Mouse (Mus musculus) mesoderm, embryonic 11.5 days (tissue): ENCODE measurements around the gene Rrp7a.

Experiments
- DNase-seq: peaks from one replicate; pipeline ENCODE4 v3.0.0-alpha.2; 2012; ENCODE audit warnings: low read depth, low spot score

Rrp7a gene

DNA sequence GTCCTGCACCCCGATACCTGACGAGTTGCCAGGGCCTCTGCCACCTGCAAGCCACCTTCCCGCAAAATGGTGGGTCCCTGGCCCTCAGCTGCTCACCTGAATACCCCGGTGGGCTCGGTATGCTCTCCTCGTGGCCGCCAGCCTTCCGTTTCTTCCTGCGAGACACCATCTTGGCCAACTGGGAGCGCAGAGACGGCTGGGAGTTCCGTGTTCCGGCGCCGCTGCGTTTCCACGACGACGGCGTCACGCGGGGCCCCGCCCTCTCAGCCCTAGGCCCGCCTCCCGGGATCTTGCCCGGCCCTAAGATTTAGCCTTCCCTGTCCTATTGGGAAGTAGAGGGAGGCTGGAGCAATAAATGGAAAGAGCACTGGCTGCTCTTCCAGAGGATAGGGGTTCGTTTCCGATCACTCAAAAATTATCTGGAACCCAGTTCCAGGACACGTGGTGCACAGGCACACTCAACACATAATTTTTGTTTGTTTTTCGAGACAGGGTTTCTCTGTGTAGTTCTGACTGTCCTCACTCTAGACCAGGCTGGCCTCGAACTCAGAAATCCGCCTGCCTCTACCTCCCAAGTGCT, at the start of gene Rrp7a:
Rrp7a (minus strand) TSS at position 236 of the 580 bp plus-strand sequence.
- DNase-seq, result peak; percentile 91

DNA sequence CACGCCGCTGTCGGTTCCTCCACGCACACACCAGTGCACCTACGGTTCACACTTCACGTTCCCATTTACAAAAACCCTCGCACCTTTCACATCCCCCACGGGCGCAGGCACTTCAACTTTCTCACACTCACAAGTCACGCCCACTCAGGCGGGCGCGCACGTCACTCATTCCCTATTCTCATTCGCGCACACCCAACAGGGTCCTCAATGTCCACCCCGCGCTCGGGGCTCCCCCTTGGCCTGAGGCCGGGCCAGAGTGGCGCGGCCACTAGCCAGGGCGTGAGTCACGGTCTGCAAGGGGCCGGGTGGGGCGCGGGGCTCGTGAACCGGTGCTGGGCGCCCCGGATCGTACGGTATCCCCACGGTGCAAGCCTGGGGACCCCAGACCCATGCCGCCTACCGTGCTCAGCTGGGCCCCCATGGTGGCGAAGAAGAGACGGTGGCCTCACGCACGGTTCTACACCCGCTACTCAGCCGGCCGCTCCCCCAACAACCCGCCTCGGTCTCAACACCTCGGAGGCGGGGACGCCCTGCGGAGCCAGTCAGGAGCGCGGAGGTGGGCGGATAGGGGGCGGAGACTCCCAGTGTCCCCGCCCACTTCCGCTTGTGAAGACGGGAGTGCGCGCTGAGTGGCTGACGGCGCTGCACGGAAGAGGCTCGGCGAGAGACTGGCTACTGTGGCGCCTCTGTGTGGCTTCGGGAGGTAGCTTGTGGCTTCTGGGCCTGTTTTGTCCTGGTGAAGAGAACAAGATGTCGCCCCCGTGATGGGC, 49.3 kb upstream of the Rrp7a start:
- peak; percentile 98 for DNase-seq

DNA sequence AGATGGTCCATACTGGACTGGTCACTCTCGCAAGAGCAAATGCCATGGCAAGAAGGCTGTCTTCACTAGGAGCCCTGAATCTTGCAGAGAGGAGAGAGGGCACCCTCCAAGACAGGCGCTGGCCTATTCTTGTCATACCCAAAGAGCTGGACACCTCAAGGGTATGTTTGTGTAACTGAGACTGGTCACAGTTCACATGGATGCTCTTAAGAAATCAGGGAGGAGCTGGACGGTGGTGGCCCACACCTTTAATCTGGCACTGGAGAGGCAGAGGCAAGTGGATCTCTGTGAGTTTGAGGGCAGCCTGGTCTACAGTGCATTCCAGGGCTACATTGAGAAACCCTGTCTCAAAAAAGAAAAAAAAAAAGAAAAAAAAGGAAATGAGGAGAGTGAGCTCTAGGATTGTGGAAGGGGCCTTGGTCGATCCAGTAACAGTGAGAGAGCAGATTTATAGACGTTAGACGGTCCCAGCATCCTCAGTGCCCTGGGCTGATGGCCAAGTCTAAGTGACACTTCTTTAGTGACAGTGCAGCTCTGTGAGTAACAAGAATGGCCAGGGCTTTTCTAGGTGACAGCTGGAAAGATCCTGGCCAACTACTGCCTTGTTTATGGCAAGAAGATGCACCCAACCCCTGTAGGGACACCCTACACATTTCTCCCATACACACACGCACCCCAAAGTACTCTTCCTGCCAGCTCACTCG, 48.5 kb upstream of the Rrp7a start:
- DNase-seq, result no peak

DNA sequence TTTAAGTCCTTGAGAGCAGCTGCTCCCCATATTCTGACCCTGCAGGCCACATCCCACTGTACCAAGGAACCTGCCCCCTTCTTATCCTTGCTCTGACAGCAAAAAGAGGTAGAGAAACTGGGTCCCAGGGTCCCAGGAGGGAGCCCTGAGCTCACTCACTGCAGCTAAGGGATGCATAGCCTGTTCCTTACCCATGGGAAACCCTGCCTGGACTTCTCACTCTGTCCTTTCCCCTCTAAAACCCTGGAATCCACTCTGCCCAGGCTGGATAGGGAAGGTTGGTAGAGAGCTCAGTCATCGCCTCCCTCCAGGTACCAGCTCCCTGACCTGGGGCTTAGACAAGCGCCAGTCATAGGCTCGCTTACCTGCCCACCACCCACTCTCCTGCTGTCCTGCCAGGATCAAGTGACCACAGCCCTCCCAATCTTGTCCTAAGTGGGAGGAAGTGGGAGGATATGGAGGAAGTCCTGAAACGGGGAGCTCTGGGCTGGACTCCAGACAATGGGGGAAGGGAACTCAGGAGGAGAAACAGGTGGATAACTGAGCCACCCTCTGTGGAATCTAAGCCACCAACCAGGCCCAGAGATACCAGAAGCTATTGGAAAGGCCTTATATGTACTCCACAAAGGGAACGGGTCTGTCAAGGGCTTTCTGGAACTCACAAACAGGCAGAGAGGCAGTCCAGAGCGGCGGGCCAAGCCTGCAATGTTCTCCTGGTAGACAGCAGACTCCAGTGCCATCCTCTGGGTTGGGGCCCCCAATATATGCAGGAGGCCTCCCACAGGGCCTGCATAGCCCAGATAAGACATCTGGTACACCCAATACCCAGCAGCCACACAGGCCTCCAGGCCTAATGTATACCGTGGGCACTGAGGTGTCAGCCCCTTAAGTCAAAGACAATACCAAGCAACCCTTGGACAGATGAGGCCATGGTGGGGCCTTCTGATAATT, 47.4 kb upstream of the Rrp7a start:
- DNase-seq, result no peak

GRCm38 (mm10) chr15:83168875-83169771, 46.5 kb upstream of the Rrp7a start:
- DNase-seq, result no peak

GRCm38 (mm10) chr15:83168311-83168710, 45.7 kb upstream of the Rrp7a start:
- no peak for DNase-seq

DNA sequence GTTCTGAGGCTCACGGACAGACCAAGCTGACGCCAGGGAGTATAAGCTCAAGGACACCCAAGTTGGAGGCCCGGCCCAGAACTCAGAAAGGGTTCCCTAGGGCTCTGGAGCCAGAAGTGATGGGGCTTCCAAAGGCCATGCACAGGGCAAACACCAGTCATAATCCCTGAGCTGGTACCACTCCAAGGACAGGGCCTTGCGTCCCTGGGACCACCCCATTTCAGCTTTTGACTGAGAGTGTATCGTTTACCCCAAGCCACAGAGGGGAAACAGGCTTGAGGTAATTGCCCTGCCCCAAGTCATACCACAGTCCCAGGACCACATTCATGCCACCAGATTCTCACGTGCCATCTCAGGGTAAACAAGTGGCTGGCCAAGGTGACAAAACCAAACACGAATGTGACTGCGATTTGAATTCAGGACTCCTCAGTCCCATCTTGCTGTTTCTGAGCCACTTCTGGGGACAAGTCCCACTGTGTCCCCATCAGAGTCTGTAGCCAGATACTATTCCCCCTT, 45.0 kb upstream of the Rrp7a start:
- DNase-seq, result no peak

GRCm38 (mm10) chr15:83167126-83167525, 44.5 kb upstream of the Rrp7a start:
- peak; percentile 23 for DNase-seq

GRCm38 (mm10) chr15:83166642-83167041, 44.0 kb upstream of the Rrp7a start:
- no peak for DNase-seq

DNA sequence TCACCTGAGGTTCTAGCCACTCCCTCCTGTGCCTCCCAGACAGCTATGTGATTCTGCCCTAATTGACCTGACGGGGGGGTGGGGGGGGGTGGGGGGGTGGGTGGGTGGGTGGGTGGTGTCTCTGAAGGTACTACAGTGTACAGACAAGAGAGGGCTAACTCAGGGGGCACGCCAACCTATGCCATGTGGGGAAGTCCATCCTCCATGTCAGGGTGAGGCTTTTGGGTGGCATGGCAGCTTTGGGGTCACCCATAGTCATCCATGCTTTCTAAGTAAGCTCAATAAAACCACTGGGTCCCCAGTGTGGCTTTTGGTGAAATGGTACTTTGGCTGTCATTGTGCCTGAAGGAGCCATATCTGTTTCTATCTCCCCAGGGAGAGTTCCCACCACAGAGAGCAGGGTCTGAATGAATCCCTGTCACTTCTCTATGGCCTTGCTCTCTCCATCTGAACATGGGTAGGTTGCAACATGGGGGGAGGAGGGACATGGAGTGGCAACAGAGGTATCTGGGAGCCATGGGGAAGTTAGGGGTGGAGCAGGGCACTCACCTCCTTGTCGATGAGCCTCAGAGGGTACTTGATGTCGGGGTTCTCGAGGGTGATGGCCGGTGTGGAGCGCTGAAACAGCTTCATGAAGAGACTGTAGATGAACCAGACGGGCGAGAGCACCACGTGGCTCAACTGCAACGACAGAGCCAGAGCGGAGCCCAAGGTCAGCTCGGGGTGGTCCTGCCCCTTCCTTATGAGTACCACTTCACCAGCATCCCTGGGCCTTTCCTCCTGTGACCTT, 43.1 kb upstream of the Rrp7a start:
- no peak for DNase-seq

DNA sequence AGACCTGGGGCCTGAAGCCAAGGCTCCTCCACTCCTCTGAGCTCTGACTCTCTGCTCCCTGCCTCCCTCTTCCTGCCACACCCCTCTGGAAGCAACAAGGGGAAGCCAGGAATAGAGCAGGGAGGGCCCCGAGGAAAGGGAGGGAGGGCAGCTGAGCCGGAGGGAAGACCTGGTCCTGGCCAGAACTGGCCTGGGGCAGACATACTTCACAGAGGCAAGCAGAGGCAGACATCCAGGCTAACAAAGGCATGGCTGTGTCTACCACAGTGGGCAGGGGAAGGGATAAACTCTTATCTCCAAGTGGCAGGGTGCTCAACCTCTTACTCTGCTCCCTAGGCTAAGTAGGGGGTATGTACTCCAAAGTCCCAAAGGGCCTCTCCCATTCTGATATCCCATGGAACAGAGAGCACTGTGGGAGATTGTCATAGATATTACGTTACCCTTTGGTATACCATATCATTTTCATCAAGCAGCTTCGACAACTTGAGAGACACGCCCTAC, 42.4 kb upstream of the Rrp7a start:
- DNase-seq, result no peak

DNA sequence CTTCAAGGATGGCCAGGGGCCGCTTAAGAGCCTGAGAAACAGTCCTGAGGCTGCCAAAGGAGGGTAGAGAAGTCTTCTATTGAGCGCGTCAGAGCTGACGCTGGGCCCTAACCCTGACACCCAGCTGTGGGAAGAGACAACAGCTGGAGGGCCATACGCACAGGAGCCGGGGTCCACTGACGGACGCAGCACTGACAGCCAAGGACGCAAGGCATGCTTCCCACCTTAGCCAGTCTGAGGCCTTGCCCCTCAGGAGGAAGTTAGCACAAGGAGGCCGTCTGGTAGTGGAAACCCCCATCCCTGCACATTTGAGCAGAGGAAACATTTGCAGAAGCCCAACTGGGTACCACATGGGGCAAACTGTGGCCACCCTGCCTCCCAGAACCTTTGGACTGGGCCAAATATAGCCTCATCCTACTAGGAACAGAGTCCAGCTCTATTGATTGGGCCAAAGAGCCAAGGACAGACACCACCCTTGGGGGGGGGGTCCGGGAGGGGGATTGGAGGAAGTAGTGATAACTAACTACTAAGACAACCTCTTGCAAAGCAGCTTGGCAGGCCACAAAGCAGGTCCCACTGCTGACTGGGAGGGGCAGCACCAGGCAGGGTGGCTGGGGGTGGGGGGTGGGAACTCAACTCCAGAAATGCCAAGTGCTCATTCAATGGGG, 40.4 kb upstream of the Rrp7a start:
- no peak for DNase-seq

GRCm38 (mm10) chr15:83162001-83162400, 39.4 kb upstream of the Rrp7a start:
- DNase-seq, result no peak

- DNase-seq, result peak; percentile 27
Measured at GRCm38 (mm10) chr15:83161062-83161748, 38.6 kb upstream of the Rrp7a start.

- no peak for DNase-seq
Measured at GRCm38 (mm10) chr15:83160561-83160960, 38.0 kb upstream of the Rrp7a start.

GRCm38 (mm10) chr15:83159823-83160222, 37.2 kb upstream of the Rrp7a start:
- DNase-seq, result no peak

GRCm38 (mm10) chr15:83158587-83159160, 36.1 kb upstream of the Rrp7a start:
- no peak for DNase-seq

GRCm38 (mm10) chr15:83157667-83158064, 35.1 kb upstream of the Rrp7a start:
- no peak for DNase-seq
